Mouse (Mus musculus): ENCODE measurements at regions not wholly inside any gene's neighbourhood (a gene's known extent, or its start where the extent isn't known, plus 50 kb on each side); places are given as distances from the start of the nearest gene placed in this dataset.
"Not testable (repeated sequence)": the region's sequence is repeated elsewhere in the genome, so short reads cannot be mapped to it uniquely, and the experiment has no call there.

DNA sequence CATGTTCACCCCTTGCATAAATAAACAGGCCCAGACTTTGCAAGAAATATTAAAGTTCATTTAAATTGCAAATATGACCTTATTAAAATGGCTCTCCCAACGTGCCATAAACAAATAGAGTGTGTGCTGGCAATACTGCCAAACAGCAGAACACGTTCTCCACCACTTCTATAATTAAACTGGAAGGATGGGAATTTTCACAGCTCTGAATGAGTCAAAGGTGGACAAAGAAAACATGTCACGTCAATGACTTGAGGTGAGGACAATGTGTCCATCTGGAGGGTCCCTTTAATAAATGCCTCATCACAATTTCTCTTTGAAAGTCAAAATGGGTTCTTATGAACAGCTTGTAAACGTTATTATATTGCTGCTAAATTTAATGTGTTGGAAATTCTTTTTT, 114.8 kb downstream of the Galc start:
- no peaks in the 10 kb centered on the region for H3K27me3 ChIP-seq (ENCODE audit: control insufficient read depth, insufficient read depth, low read length)
- H3K4me3 ChIP-seq (ENCODE audit: low read depth, low read length): no peak overlapping the region
- H3K4me1 ChIP-seq (replicated peaks; ENCODE audit: control insufficient read depth, insufficient read depth, low read length): no peaks in the 10 kb centered on the region
- ATAC-seq (replicated peaks; ENCODE audit: low FRiP score): no peak
- no peak overlapping the region for H3K4me2 ChIP-seq (ENCODE audit: low read depth, low read length, severe bottlenecking)
- no peaks in the 10 kb centered on the region for H3K9me3 ChIP-seq (ENCODE audit: control insufficient read depth, low read length)
- H3K36me3 ChIP-seq (ENCODE audit: control insufficient read depth, insufficient read depth, low read length): no peaks in the 10 kb centered on the region
- DNase-seq (ENCODE audit: low spot score): no peak
- no peak overlapping the region for H3K9ac ChIP-seq (ENCODE audit: low read length)
- 69% methylated on average over 4 of the region's 4 CpGs for WGBS
- no peak overlapping the region for H3K27ac ChIP-seq (ENCODE audit: low read depth, low read length)

DNA sequence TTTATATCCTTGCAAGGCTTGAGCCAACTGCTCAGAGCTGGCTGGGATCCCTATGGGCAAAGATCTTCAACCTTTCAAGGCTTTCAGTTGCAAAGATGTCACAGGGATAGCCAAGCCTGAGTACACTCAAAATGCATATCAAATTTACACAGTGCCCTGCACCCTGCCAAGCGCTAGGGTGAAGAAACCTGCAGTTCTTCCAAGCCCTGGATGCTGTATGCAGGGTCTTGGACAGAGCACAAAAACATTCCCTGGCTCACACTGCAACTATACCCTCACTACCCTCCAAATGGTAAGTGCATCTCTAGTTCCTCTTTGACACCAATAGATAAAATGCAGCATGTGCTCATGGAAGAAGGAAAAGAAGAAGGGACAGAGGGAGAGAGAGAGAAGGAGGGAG, 116.1 kb downstream of the Galc start:
- WGBS: 88% methylated on average over 1 of the region's 1 CpGs

DNA sequence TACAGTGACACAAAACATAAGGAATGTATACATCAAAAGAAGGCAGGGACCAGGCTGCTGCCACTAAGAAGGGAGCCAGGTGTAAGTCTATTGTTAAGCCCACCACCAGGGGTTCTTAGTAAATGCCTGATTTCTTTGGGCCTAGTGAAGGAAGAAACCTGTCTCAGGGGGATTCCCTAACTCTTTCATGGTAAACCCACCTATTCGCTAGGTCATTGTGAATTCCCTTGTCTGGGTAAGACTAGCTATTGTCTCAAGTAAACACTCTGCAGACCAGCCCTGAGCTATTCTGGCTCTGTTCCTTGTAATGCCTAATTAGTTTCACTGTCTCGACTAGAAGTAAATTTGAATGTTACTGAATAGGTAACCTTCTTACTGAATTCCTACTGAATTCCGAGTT, 119.4 kb downstream of the Galc start:
- DNase-seq (ENCODE audit: low spot score); H3K27me3 ChIP-seq (ENCODE audit: control insufficient read depth, insufficient read depth, low read length); H3K4me1 ChIP-seq (replicated peaks; ENCODE audit: control insufficient read depth, insufficient read depth, low read length); H3K9me3 ChIP-seq (ENCODE audit: control insufficient read depth, low read length); ATAC-seq (replicated peaks; ENCODE audit: low FRiP score); H3K4me2 ChIP-seq (ENCODE audit: low read depth, low read length, severe bottlenecking); H3K36me3 ChIP-seq (ENCODE audit: control insufficient read depth, insufficient read depth, low read length); H3K9ac ChIP-seq (ENCODE audit: low read length); H3K4me3 ChIP-seq (ENCODE audit: low read depth, low read length); H3K27ac ChIP-seq (ENCODE audit: low read depth, low read length): not testable (repeated sequence)
- WGBS: 65% methylated on average over 3 of the region's 3 CpGs

More for the DNA sequence above, 116.1 kb downstream of the Galc start:
- no peaks in the 10 kb centered on the region for H3K9me3 ChIP-seq (ENCODE audit: control insufficient read depth, low read length)
- no peak overlapping the region for H3K9ac ChIP-seq (ENCODE audit: low read length)
- H3K4me3 ChIP-seq (ENCODE audit: low read depth, low read length): no peak overlapping the region
- no peaks in the 10 kb centered on the region for H3K36me3 ChIP-seq (ENCODE audit: control insufficient read depth, insufficient read depth, low read length)
- no peak overlapping the region for H3K4me2 ChIP-seq (ENCODE audit: low read depth, low read length, severe bottlenecking)
- ATAC-seq (replicated peaks; ENCODE audit: low FRiP score) (no peak), DNase-seq (ENCODE audit: low spot score) (no peak)
- H3K4me1 ChIP-seq (replicated peaks; ENCODE audit: control insufficient read depth, insufficient read depth, low read length): no peaks in the 10 kb centered on the region
- H3K27ac ChIP-seq (ENCODE audit: low read depth, low read length): no peak overlapping the region
- no peaks in the 10 kb centered on the region for H3K27me3 ChIP-seq (ENCODE audit: control insufficient read depth, insufficient read depth, low read length)

DNA sequence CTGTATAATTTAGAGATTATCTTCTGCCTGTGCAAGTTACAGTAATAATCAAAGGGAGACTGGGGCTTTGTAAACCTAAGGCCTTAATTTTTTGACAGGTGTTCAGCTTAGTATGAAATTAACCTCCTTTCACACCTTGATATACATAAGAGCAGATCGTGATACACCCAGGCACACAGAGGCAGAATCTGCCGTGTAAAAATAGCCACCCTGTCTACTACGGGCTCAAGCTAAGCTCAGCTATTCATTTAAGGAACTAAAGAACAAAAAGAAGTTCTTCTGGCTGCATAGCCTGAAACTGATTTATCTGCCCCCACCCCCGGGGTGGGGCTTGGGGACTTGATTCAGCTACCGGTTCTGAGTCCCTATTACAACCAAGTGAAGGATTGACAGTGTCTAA, 128.0 kb downstream of the Galc start:
- no peak overlapping the region for H3K4me3 ChIP-seq (ENCODE audit: low read depth, low read length)
- WGBS: 62% methylated on average over 5 of the region's 5 CpGs
- H3K4me1 ChIP-seq (replicated peaks; ENCODE audit: control insufficient read depth, insufficient read depth, low read length): no peaks in the 10 kb centered on the region
- no peak overlapping the region for H3K27ac ChIP-seq (ENCODE audit: low read depth, low read length)
- H3K9me3 ChIP-seq (ENCODE audit: control insufficient read depth, low read length): no peaks in the 10 kb centered on the region
- no peaks in the 10 kb centered on the region for H3K36me3 ChIP-seq (ENCODE audit: control insufficient read depth, insufficient read depth, low read length)
- no peaks in the 10 kb centered on the region for H3K27me3 ChIP-seq (ENCODE audit: control insufficient read depth, insufficient read depth, low read length)
- DNase-seq (ENCODE audit: low spot score): no peak
- no peak for ATAC-seq (replicated peaks; ENCODE audit: low FRiP score)
- H3K4me2 ChIP-seq (ENCODE audit: low read depth, low read length, severe bottlenecking): no peak overlapping the region
- H3K9ac ChIP-seq (ENCODE audit: low read length): no peak overlapping the region

DNA sequence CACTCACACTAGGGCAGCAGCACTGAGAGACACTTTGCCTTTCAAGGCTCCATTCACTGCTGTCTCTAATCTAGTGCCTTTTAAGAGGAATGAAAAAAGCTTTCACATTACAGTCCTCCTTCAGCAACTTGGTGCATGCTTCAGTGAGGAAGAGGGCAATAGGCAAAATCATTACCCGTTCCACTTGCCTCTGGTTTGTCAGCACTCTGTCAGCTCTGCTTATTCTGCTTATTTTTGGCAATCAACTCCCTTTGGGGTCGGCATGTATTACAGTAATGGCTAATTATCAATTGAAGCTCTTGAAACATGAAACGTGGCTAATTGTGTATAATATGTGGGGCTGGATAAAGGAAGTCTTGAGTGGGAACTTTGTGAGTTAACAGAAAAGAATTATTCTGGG, 135.7 kb downstream of the Galc start:
- Histone ChIP-seq H3K36me3 (ENCODE audit: control insufficient read depth, insufficient read depth, low read length) (no peaks in the 10 kb centered on the region), H3K27me3 (ENCODE audit: control insufficient read depth, insufficient read depth, low read length) (no peaks in the 10 kb centered on the region), H3K9me3 (ENCODE audit: control insufficient read depth, low read length) (no peaks in the 10 kb centered on the region), H3K4me3 (ENCODE audit: low read depth, low read length) (no peak overlapping the region), H3K4me1 (replicated peaks; ENCODE audit: control insufficient read depth, insufficient read depth, low read length) (no peaks in the 10 kb centered on the region), H3K27ac (ENCODE audit: low read depth, low read length) (no peak overlapping the region), H3K9ac (ENCODE audit: low read length) (no peak overlapping the region), H3K4me2 (ENCODE audit: low read depth, low read length, severe bottlenecking) (no peak overlapping the region)
- 79% methylated on average over 3 of the region's 3 CpGs for WGBS
- ATAC-seq (replicated peaks; ENCODE audit: low FRiP score) (no peak), DNase-seq (ENCODE audit: low spot score) (no peak)

DNA sequence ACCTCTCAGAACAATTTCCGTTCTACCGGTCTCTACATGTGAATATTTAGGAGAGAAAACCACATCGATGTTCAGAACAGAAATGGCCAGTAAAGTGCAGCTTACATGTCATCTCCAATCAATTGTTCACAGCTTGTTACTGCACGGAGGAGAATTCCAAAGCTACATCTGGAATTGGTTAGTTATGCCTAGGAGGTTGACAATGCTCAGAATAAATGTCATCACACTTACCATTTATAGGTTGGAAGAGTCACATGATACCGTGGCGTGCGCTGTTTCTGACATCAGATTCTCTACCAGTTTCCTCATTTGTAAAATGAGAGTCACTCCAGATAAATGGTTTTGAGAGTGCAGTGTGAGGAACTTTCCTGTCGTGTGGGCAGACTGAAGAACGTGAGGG, 151.2 kb downstream of the Galc start:
- Histone ChIP-seq H3K9me3 (ENCODE audit: control insufficient read depth, low read length) (no peaks in the 10 kb centered on the region), H3K4me3 (ENCODE audit: low read depth, low read length) (no peak overlapping the region), H3K4me1 (replicated peaks; ENCODE audit: control insufficient read depth, insufficient read depth, low read length) (0 out of 2 replicates have a peak, but pooled peaks cover 3% of the 10 kb centered on the region), H3K4me2 (ENCODE audit: low read depth, low read length, severe bottlenecking) (no peak overlapping the region), H3K9ac (ENCODE audit: low read length) (no peak overlapping the region), H3K27ac (ENCODE audit: low read depth, low read length) (no peak overlapping the region), H3K27me3 (ENCODE audit: control insufficient read depth, insufficient read depth, low read length) (no peaks in the 10 kb centered on the region), H3K36me3 (ENCODE audit: control insufficient read depth, insufficient read depth, low read length) (no peaks in the 10 kb centered on the region)
- 84% methylated on average over 9 of the region's 9 CpGs for WGBS
- DNase-seq (ENCODE audit: low spot score): no peak
- no peak for ATAC-seq (replicated peaks; ENCODE audit: low FRiP score)

DNA sequence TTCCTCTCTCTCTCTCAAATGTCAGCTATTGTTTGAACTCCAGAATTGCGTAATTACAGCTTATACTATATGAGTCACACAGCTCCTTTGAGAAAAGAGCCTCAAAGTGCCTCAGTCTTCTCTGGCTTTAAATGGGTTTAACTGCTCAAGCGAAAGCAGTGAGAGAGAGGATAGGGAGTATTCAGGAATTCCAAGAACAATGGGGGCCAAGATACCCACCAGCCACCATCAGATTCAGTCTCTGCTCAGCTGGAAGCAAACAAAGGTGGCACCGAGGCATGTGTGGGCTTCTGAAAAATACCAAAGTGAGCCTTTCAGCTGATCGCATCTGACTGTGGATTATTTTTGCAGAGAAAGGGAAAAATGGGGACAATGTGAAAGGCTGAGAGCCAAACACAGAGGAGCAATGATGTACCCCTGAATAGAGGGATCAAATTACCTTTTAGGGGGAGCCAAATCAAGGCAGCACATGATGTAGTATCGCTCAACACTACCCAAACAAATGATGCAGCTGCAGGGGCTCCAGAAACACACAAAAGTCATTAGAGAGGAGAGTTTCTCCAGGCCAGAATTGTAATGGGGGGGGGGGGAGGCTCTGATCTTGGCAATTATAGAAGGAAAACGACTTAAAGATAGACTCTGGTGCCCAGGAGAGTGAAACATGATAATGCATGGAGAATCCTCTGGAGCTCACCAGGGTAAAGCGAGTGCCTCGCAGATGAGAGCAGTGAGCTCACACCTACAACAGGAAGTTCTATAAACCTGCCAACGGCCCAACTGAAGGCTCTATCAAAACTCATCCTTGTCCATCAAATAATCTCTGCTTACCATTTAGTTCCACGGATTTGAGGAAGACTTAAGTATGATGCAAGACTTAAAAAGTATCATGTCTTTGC, 152.2 kb downstream of the Galc start:
- 46% methylated on average over 10 of the region's 10 CpGs for WGBS
- 0 out of 2 replicates have a peak, but pooled peaks cover 3% of the 10 kb centered on the region for H3K4me1 ChIP-seq (replicated peaks; ENCODE audit: control insufficient read depth, insufficient read depth, low read length)
- no peak overlapping the region for H3K9ac ChIP-seq (ENCODE audit: low read length)
- no peak overlapping the region for H3K27ac ChIP-seq (ENCODE audit: low read depth, low read length)
- no peak overlapping the region for H3K4me2 ChIP-seq (ENCODE audit: low read depth, low read length, severe bottlenecking)
- H3K36me3 ChIP-seq (ENCODE audit: control insufficient read depth, insufficient read depth, low read length): no peaks in the 10 kb centered on the region
- DNase-seq (ENCODE audit: low spot score) (no peak), ATAC-seq (replicated peaks; ENCODE audit: low FRiP score) (peak; percentile 73)
- no peak overlapping the region for H3K4me3 ChIP-seq (ENCODE audit: low read depth, low read length)
- H3K27me3 ChIP-seq (ENCODE audit: control insufficient read depth, insufficient read depth, low read length): no peaks in the 10 kb centered on the region
- H3K9me3 ChIP-seq (ENCODE audit: control insufficient read depth, low read length): no peaks in the 10 kb centered on the region

DNA sequence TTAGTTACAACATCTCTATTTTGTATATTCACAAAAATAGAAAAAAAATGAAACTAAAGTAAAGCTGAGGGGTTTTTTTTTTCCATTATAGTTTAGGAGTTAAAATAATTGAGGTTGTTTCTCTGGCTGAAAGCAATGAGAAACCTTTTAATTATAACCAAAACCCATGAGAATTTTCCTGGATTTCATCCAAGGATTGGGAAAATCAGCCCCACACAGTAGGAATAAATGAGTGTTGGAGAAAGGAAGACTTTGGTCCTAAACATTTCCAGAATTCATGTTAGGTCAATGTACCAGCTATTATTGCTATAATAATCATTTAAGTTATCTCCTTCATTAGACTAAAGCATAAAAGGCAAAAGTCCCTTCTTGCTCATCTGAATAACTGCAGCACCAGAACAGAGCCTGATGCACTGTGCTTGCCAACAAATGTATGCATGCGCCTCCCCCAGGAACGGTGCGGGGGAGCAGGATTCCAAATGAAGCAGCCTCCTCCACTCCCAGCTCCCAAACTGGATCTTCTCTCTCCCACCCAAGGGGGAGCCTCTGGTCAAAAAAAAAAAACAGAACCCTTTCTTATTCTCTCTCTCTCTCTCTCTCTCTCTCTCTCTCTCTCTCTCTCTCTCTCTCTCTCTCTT, 153.0 kb downstream of the Galc start:
- ATAC-seq (replicated peaks; ENCODE audit: low FRiP score) (no peak), DNase-seq (ENCODE audit: low spot score) (no peak)
- WGBS: 41% methylated on average over 3 of the region's 3 CpGs

More for the DNA sequence above, 153.0 kb downstream of the Galc start:
- no peaks in the 10 kb centered on the region for H3K9me3 ChIP-seq (ENCODE audit: control insufficient read depth, low read length)
- H3K4me3 ChIP-seq (ENCODE audit: low read depth, low read length): no peak overlapping the region
- H3K4me1 ChIP-seq (replicated peaks; ENCODE audit: control insufficient read depth, insufficient read depth, low read length): 0 out of 2 replicates have a peak, but pooled peaks cover 3% of the 10 kb centered on the region
- H3K9ac ChIP-seq (ENCODE audit: low read length): no peak overlapping the region
- no peak overlapping the region for H3K4me2 ChIP-seq (ENCODE audit: low read depth, low read length, severe bottlenecking)
- no peaks in the 10 kb centered on the region for H3K36me3 ChIP-seq (ENCODE audit: control insufficient read depth, insufficient read depth, low read length)
- H3K27me3 ChIP-seq (ENCODE audit: control insufficient read depth, insufficient read depth, low read length): no peaks in the 10 kb centered on the region
- H3K27ac ChIP-seq (ENCODE audit: low read depth, low read length): no peak overlapping the region
